Mouse (Mus musculus) spleen, adult 2 months (tissue): ENCODE results near the gene Gsdma.

Experiments used
- CTCF ChIP-seq: fragments of 200-500 bp; IDR thresholded peaks from 2 replicates; pipeline ENCODE4 v1.5.1; 2011; ENCODE audit warnings: mild to moderate bottlenecking, inconsistent platforms; ENCODE audit not compliant: insufficient read depth, insufficient read length, insufficient replicate concordance; ENCODE audit errors: extremely low read depth
- POLR2A ChIP-seq: fragments of 200-500 bp; IDR thresholded peaks from 2 replicates; pipeline ENCODE4 v1.6.1; 2011; ENCODE audit warnings: low read depth, low read length, inconsistent platforms

GRCm38 (mm10) chr11:98668984-98669383, 4.8 kb downstream of the Gsdma start:
- TF ChIP-seq CTCF = no peak
- TF ChIP-seq POLR2A = no peak
